Mouse (Mus musculus) G1E (cell line): ENCODE measurements around the gene Acox1. TPM values are rescaled to one million over a fixed set of nuclear protein-coding genes. Genes with fewer than 3 reads are reported as not detected.

ENCODE experiments used
- ATAC-seq: 2 replicates; pipeline ENCODE4 v1.8.0; 2016; ENCODE audit warnings: mild to moderate bottlenecking; ENCODE audit not compliant: insufficient number of reproducible peaks, poor library complexity, low FRiP score, severe bottlenecking; ENCODE audit errors: extremely low read depth
- DNase-seq: peaks from one replicate; pipeline ENCODE4 v3.0.0; 2012; ENCODE audit warnings: low spot score
- H3K27me3 ChIP-seq: 2 replicates; pipeline ENCODE4 v1.6.1; 2012; ENCODE audit warnings: mild to moderate bottlenecking, low read length, inconsistent platforms; ENCODE audit not compliant: insufficient read depth
- H3K36me3 ChIP-seq: replicated peaks from 2 replicates; pipeline ENCODE3; 2012; ENCODE audit warnings: mild to moderate bottlenecking, inconsistent platforms
- H3K4me1 ChIP-seq: 2 replicates; pipeline ENCODE4 v1.6.1; 2012; ENCODE audit warnings: low read depth, low read length, inconsistent platforms, mixed read lengths; ENCODE audit not compliant: insufficient read depth
- H3K4me3 ChIP-seq: 2 replicates; pipeline ENCODE4 v1.5.1; 2012; ENCODE audit warnings: low read depth, mild to moderate bottlenecking, inconsistent platforms, low read length, moderate library complexity, mixed read lengths
- H3K9me3 ChIP-seq: replicated peaks from 2 replicates; pipeline ENCODE4 v1.6.1; 2012; ENCODE audit warnings: inconsistent platforms
- CTCF ChIP-seq: IDR thresholded peaks from 2 replicates; pipeline ENCODE4 v1.5.1; 2012; ENCODE audit warnings: low read depth, low read length, inconsistent platforms, mixed read lengths
- GATA1 ChIP-seq: IDR thresholded peaks from 2 replicates; pipeline ENCODE4 v1.6.1; 2012; ENCODE audit warnings: borderline replicate concordance, low read length, inconsistent platforms, mixed read lengths
- GATA2 ChIP-seq: IDR thresholded peaks from 2 replicates; pipeline ENCODE4 v1.6.1; 2012; ENCODE audit warnings: low read depth, low read length, inconsistent platforms, borderline replicate concordance
- POLR2AphosphoS5 ChIP-seq: IDR thresholded peaks from 2 replicates; pipeline ENCODE4 v1.6.1; 2012; ENCODE audit warnings: low read depth, low read length, inconsistent platforms; ENCODE audit not compliant: insufficient replicate concordance
- TAL1 ChIP-seq: conservative IDR thresholded peaks from 2 replicates; pipeline ENCODE4 v1.6.1; 2012; ENCODE audit warnings: low read depth, low read length, inconsistent platforms, mixed read lengths
- polyA plus RNA-seq: library from polyadenylated mRNA; stranded (reverse); fragments of >175 nt; gene quantifications from 2 replicates; pipeline ENCODE4 v1.2.3, GENCODE M21; 2012
- total RNA-seq, 2 experiments: library from RNA; stranded (forward) in 1 of 2; stranded (reverse) in 1 of 2; fragments of 200-1000 nt in 1 of 2; fragments of >200 nt in 1 of 2; fragmentation: Nextera tagmentation in 1 of 2; gene quantifications; 2 replicates each; pipeline ENCODE4 v1.2.3; 2014 to 2017

Gene Acox1
- total and polyA plus RNA-seq, 3 experiments = 2.8 to 55.8 (median 35.6) TPM

GRCm38 (mm10) chr11:116129993-116130487, 68.8 kb downstream of the Acox1 start:
- TF ChIP-seq GATA2 = no peak
- TF ChIP-seq GATA1 = no peak
- TF ChIP-seq POLR2AphosphoS5 = no peak
- TF ChIP-seq CTCF = no peak
- TF ChIP-seq TAL1 = no peak
- Histone ChIP-seq H3K9me3 (peaks cover 4% of the 10 kb centered on the region), H3K36me3 (peaks cover 50% of the 10 kb centered on the region), H3K4me1 (peaks cover 26% of the 10 kb centered on the region), H3K4me3 (no peak overlapping the region), H3K27me3 (peaks cover 25% of the 10 kb centered on the region)
- no peak for DNase-seq
- ATAC-seq = no peak

- no peak for TF ChIP-seq TAL1
- Histone ChIP-seq H3K4me1 (peaks cover 22% of the 10 kb centered on the region), H3K36me3 (peaks cover 42% of the 10 kb centered on the region), H3K27me3 (peaks cover 27% of the 10 kb centered on the region), H3K4me3 (no peak overlapping the region), H3K9me3 (peaks cover 4% of the 10 kb centered on the region)
- no peak for DNase-seq
- ATAC-seq = no peak
These were observed 69.6 kb downstream of the Acox1 start for GRCm38 (mm10) chr11:116129091-116129790.

- H3K9me3 ChIP-seq = peaks cover 4% of the 10 kb centered on the region
These were observed 70.9 kb downstream of the Acox1 start for GRCm38 (mm10) chr11:116127986-116128385.

GRCm38 (mm10) chr11:116127156-116127980, 71.5 kb downstream of the Acox1 start, which contains the start of gene Trim47:
Gene Trim47 (minus strand): TSS chr11:116127210.
- Histone ChIP-seq H3K36me3 (peaks cover 23% of the 10 kb centered on the region), H3K9me3 (peaks cover 4% of the 10 kb centered on the region), H3K4me3 (no peak within 1 kb of the TSS; the same call in 1 of the 2 replicates), H3K4me1 (peaks cover 22% of the 10 kb centered on the region), H3K27me3 (peaks cover 34% of the 10 kb centered on the region)
- TF ChIP-seq TAL1 (no peak), GATA2 (no peak), GATA1 (no peak), POLR2AphosphoS5 (no peak), CTCF (no peak)
- ATAC-seq (no peak), DNase-seq (no peak)

More at GRCm38 (mm10) chr11:116127986-116128385, 70.9 kb downstream of the Acox1 start:
- H3K36me3 ChIP-seq = peaks cover 29% of the 10 kb centered on the region
- peaks cover 31% of the 10 kb centered on the region for H3K27me3 ChIP-seq
- H3K4me3 ChIP-seq = no peak overlapping the region
- ATAC-seq (no peak), DNase-seq (no peak)
- TF ChIP-seq GATA2 (no peak), TAL1 (no peak), GATA1 (no peak), CTCF (no peak), POLR2AphosphoS5 (no peak)
- H3K4me1 ChIP-seq = peaks cover 22% of the 10 kb centered on the region

- no peak for DNase-seq
- no peak for ATAC-seq
- H3K4me1 ChIP-seq = peaks cover 22% of the 10 kb centered on the region
- no peak overlapping the region for H3K4me3 ChIP-seq
- TF ChIP-seq CTCF = no peak
- TF ChIP-seq POLR2AphosphoS5 = no peak
- no peak for TF ChIP-seq TAL1
- TF ChIP-seq GATA2 = no peak
- TF ChIP-seq GATA1 = no peak
- peaks cover 34% of the 10 kb centered on the region for H3K27me3 ChIP-seq
- H3K9me3 ChIP-seq = peaks cover 4% of the 10 kb centered on the region
- peaks cover 12% of the 10 kb centered on the region for H3K36me3 ChIP-seq
These were observed 72.6 kb downstream of the Acox1 start for GRCm38 (mm10) chr11:116126261-116126660.

Other genes starting within 250 kb of the Acox1 start
- gene Itgb4, start 224.3 kb downstream of the Acox1 start, total RNA-seq (2014; fragmentation: Nextera tagmentation) = not detected in 2 replicates
- gene Itgb4, start 224.3 kb downstream of the Acox1 start, total RNA-seq (2017) = 0.05 and 0.06 TPM in 2 replicates
- gene Itgb4, start 224.3 kb downstream of the Acox1 start, polyA plus RNA-seq = 0.13 and 0.17 TPM in 2 replicates
- gene Galk1, start 186.3 kb downstream of the Acox1 start, total RNA-seq (2014; fragmentation: Nextera tagmentation) = 15.4 and 22.0 TPM in 2 replicates
- gene Galk1, start 186.3 kb downstream of the Acox1 start, total RNA-seq (2017) = 54.5 and 69.9 TPM in 2 replicates
- gene Galk1, start 186.3 kb downstream of the Acox1 start, polyA plus RNA-seq = 148 and 177 TPM in 2 replicates
- 692 and 699 TPM in 2 replicates for gene H3f3b, start 171.1 kb downstream of the Acox1 start, total RNA-seq (2014; fragmentation: Nextera tagmentation)
- gene H3f3b, start 171.1 kb downstream of the Acox1 start, total RNA-seq (2017) = 721 and 745 TPM in 2 replicates
- gene H3f3b, start 171.1 kb downstream of the Acox1 start, polyA plus RNA-seq = 230 and 336 TPM in 2 replicates
- 50.1 and 58.1 TPM in 2 replicates for gene Unk, start 168.7 kb downstream of the Acox1 start, total RNA-seq (2014; fragmentation: Nextera tagmentation)
- 17.2 and 19.8 TPM in 2 replicates for gene Unk, start 168.7 kb downstream of the Acox1 start, total RNA-seq (2017)
- gene Unk, start 168.7 kb downstream of the Acox1 start, polyA plus RNA-seq = 65.2 and 80.7 TPM in 2 replicates
- gene Unc13d, start 121.1 kb downstream of the Acox1 start, total RNA-seq (2014; fragmentation: Nextera tagmentation) = 26.1 and 31.4 TPM in 2 replicates
- gene Unc13d, start 121.1 kb downstream of the Acox1 start, total RNA-seq (2017) = 63.5 and 81.7 TPM in 2 replicates
- 126 and 144 TPM in 2 replicates for gene Unc13d, start 121.1 kb downstream of the Acox1 start, polyA plus RNA-seq
- gene Wbp2, start 112.0 kb downstream of the Acox1 start, total RNA-seq (2014; fragmentation: Nextera tagmentation) = 160 and 169 TPM in 2 replicates
- gene Wbp2, start 112.0 kb downstream of the Acox1 start, total RNA-seq (2017) = 55.9 and 61.6 TPM in 2 replicates
- 499 and 545 TPM in 2 replicates for gene Wbp2, start 112.0 kb downstream of the Acox1 start, polyA plus RNA-seq
- gene Trim47, start 71.8 kb downstream of the Acox1 start, total RNA-seq (2014; fragmentation: Nextera tagmentation) = not detected in 2 replicates
- 0.12 and 0.27 TPM in 2 replicates for gene Trim47, start 71.8 kb downstream of the Acox1 start, total RNA-seq (2017)
- 0.08 TPM in 1 of 2 replicates, not detected in the other for gene Trim47, start 71.8 kb downstream of the Acox1 start, polyA plus RNA-seq
- gene Trim65, start 67.9 kb downstream of the Acox1 start, total RNA-seq (2014; fragmentation: Nextera tagmentation) = not detected in 2 replicates
- 0.05 and 0.12 TPM in 2 replicates for gene Trim65, start 67.9 kb downstream of the Acox1 start, total RNA-seq (2017)
- gene Trim65, start 67.9 kb downstream of the Acox1 start, polyA plus RNA-seq = not detected in 2 replicates
- 99.3 and 125 TPM in 2 replicates for gene Mrpl38, start 60.2 kb downstream of the Acox1 start, total RNA-seq (2014; fragmentation: Nextera tagmentation)
- 38.3 and 45.7 TPM in 2 replicates for gene Mrpl38, start 60.2 kb downstream of the Acox1 start, total RNA-seq (2017)
- 144 and 150 TPM in 2 replicates for gene Mrpl38, start 60.2 kb downstream of the Acox1 start, polyA plus RNA-seq
- gene Fbf1, start 30.9 kb downstream of the Acox1 start, total RNA-seq (2014; fragmentation: Nextera tagmentation) = 42.2 and 50.9 TPM in 2 replicates
- 25.0 and 35.9 TPM in 2 replicates for gene Fbf1, start 30.9 kb downstream of the Acox1 start, total RNA-seq (2017)
- gene Fbf1, start 30.9 kb downstream of the Acox1 start, polyA plus RNA-seq = 23.6 and 26.4 TPM in 2 replicates
- gene Ten1, start 190 bp downstream of the Acox1 start, total RNA-seq (2014; fragmentation: Nextera tagmentation) = 17.8 and 23.1 TPM in 2 replicates
- gene Ten1, start 190 bp downstream of the Acox1 start, total RNA-seq (2017) = 47.6 and 47.8 TPM in 2 replicates
- gene Ten1, start 190 bp downstream of the Acox1 start, polyA plus RNA-seq = 95.8 and 99.2 TPM in 2 replicates
- not detected in 2 replicates for gene Evpl, start 39.0 kb upstream of the Acox1 start, total RNA-seq (2014; fragmentation: Nextera tagmentation)
- 0.05 TPM in 1 of 2 replicates, not detected in the other for gene Evpl, start 39.0 kb upstream of the Acox1 start, total RNA-seq (2017)
- gene Evpl, start 39.0 kb upstream of the Acox1 start, polyA plus RNA-seq = 0.01 TPM in 2 replicates
- gene Srp68, start 75.2 kb upstream of the Acox1 start, total RNA-seq (2014; fragmentation: Nextera tagmentation) = 78.0 and 79.1 TPM in 2 replicates
- 25.2 and 35.1 TPM in 2 replicates for gene Srp68, start 75.2 kb upstream of the Acox1 start, total RNA-seq (2017)
- gene Srp68, start 75.2 kb upstream of the Acox1 start, polyA plus RNA-seq = 49.3 and 52.1 TPM in 2 replicates
- not detected in 2 replicates for gene Galr2, start 81.9 kb upstream of the Acox1 start, total RNA-seq (2014; fragmentation: Nextera tagmentation)
- gene Galr2, start 81.9 kb upstream of the Acox1 start, total RNA-seq (2017) = 0.23 and 0.38 TPM in 2 replicates
- not detected in 2 replicates for gene Galr2, start 81.9 kb upstream of the Acox1 start, polyA plus RNA-seq
- gene Exoc7, start 108.2 kb upstream of the Acox1 start, total RNA-seq (2014; fragmentation: Nextera tagmentation) = 30.9 and 39.5 TPM in 2 replicates
- gene Exoc7, start 108.2 kb upstream of the Acox1 start, total RNA-seq (2017) = 18.6 and 32.1 TPM in 2 replicates
- 13.1 and 13.6 TPM in 2 replicates for gene Exoc7, start 108.2 kb upstream of the Acox1 start, polyA plus RNA-seq
- not detected in 2 replicates for gene Foxj1, start 136.4 kb upstream of the Acox1 start, total RNA-seq (2014; fragmentation: Nextera tagmentation)
- 0.11 and 0.29 TPM in 2 replicates for gene Foxj1, start 136.4 kb upstream of the Acox1 start, total RNA-seq (2017)
- 0.05 and 0.11 TPM in 2 replicates for gene Foxj1, start 136.4 kb upstream of the Acox1 start, polyA plus RNA-seq
- gene Rnf157, start 214.0 kb upstream of the Acox1 start, total RNA-seq (2014; fragmentation: Nextera tagmentation) = 19.4 and 23.7 TPM in 2 replicates
- gene Rnf157, start 214.0 kb upstream of the Acox1 start, total RNA-seq (2017) = 10.0 and 10.6 TPM in 2 replicates
- gene Rnf157, start 214.0 kb upstream of the Acox1 start, polyA plus RNA-seq = 6.1 and 7.1 TPM in 2 replicates
- 184 and 210 TPM in 2 replicates for gene Ubald2, start 235.0 kb upstream of the Acox1 start, total RNA-seq (2014; fragmentation: Nextera tagmentation)
- gene Ubald2, start 235.0 kb upstream of the Acox1 start, total RNA-seq (2017) = 114 and 161 TPM in 2 replicates
- gene Ubald2, start 235.0 kb upstream of the Acox1 start, polyA plus RNA-seq = 710 and 1,104 TPM in 2 replicates